Mouse (Mus musculus) lung, adult 2 months (tissue): ENCODE results near the gene Tomm20l. TPM values are rescaled to one million over a fixed set of nuclear protein-coding genes. Genes with fewer than 3 reads are reported as not detected.
"Not testable (repeated sequence)": the region's sequence is repeated elsewhere in the genome, so short reads cannot be mapped to it uniquely, and the experiment has no call there.

ENCODE experiments used
- DNase-seq: peaks from one replicate; pipeline ENCODE4 v3.0.0; 2022
- H3K4me1 ChIP-seq: fragments of 200-500 bp; 2 replicates; pipeline ENCODE4 v1.6.1; 2011; ENCODE audit warnings: low read length; ENCODE audit not compliant: control insufficient read depth, insufficient read depth
- H3K4me3 ChIP-seq: fragments of 200-500 bp; replicated peaks from 2 replicates; pipeline ENCODE3; 2011; ENCODE audit warnings: low read depth, mild to moderate bottlenecking, control low read depth, low read length; ENCODE audit errors: extremely low read depth
- CTCF ChIP-seq: fragments of 200-500 bp; IDR thresholded peaks from 2 replicates; pipeline ENCODE4 v1.5.1; 2011; ENCODE audit warnings: mild to moderate bottlenecking, low read length, control low read depth; ENCODE audit not compliant: insufficient read depth
- POLR2A ChIP-seq: fragments of 200-500 bp; IDR thresholded peaks from 2 replicates; pipeline ENCODE4 v1.6.1; 2011; ENCODE audit warnings: low read depth, mild to moderate bottlenecking, control low read depth, low read length, borderline replicate concordance; ENCODE audit errors: extremely low read depth
- WGBS: fragments of 180-500 bp; shearing (Covaris S2); methylation state at CpG from one replicate; pipeline ENCODE4 v1.1.7; 2018; 5-methylcytosine and 5-hydroxymethylcytosine counted together
- polyA plus RNA-seq: library from polyadenylated mRNA; depleted of rRNA; stranded (reverse); fragments of >200 nt; gene quantifications from 2 replicates; pipeline ENCODE4 v1.2.3, GENCODE M21; 2012; rRNA removed

The Tomm20l gene
- polyA plus RNA-seq = not detected in 2 replicates

GRCm38 (mm10) chr12:71111331-71111730, at the start of gene Tomm20l:
Gene Tomm20l (plus strand): TSS chr12:71111428.
- no peaks in the 10 kb centered on the region for H3K4me1 ChIP-seq
- WGBS = 7% methylated on average over 33 of the region's 33 CpGs
- no peak within 1 kb of the TSS for H3K4me3 ChIP-seq
- DNase-seq = peak; percentile 39
- TF ChIP-seq CTCF (no peak), POLR2A (no peak)

DNA sequence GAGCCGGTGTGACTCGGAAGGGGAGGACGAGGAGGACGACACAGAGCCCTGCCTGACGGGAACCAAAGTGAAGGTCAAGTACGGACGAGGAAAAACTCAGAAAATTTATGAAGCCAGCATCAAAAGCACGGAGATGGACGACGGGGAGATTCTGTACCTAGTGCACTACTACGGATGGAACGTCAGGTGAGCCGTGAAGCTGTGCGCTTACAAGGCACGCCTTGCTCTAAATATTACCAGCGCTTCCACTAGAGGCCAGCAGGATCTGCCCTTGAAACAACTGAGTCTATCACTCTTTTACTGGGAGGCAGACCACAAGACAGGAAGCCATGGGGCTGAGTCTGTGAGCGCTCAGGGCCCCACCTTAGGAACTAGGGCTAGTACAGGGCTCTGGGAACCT, 41.4 kb upstream of the Tomm20l start:
- no peak overlapping the region for H3K4me3 ChIP-seq
- no peaks in the 10 kb centered on the region for H3K4me1 ChIP-seq
- TF ChIP-seq POLR2A (no peak), CTCF (no peak)
- WGBS = 91% methylated on average over 17 of the region's 17 CpGs
- DNase-seq = no peak

- WGBS = 88% methylated on average over 4 of the region's 4 CpGs
- TF ChIP-seq POLR2A (no peak), CTCF (no peak)
Observed at GRCm38 (mm10) chr12:71072048-71072447, 39.2 kb upstream of the Tomm20l start.

DNA sequence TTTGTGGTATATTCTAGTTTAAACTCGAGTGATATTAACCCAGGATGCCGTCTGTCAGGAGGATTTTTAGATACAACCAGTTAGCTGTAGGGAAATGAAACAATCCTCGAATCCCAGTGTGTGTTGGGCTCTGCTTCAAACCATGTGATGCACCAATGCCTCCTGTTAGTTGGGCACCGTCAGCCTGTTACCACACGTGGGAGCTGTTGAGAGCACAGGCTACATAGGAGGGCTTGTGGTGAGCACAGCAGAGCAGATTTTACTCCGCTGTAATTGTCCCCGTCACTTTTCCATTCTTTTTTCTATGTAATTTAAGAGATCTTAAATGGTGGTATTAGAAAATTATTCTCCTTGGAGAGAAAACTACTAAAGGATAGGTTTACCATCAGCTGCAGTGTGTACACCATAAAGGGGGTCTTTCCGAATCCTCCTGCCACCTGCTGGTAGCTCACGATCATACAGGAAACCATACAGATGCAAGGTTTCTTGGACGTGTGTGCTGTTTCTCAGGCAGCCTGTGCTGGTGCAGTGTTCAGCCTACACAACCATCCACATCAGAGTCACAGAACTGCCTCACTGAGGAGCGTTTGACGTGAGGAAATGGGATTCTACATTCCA, 38.0 kb upstream of the Tomm20l start:
- TF ChIP-seq CTCF (peak; percentile 58), POLR2A (no peak)
- DNase-seq = no peak
- WGBS = 45% methylated on average over 12 of the region's 12 CpGs
- Histone ChIP-seq H3K4me1 (no peaks in the 10 kb centered on the region), H3K4me3 (no peak overlapping the region)

More at GRCm38 (mm10) chr12:71072048-71072447, 39.2 kb upstream of the Tomm20l start:
- no peaks in the 10 kb centered on the region for H3K4me1 ChIP-seq
- no peak for DNase-seq
- no peak overlapping the region for H3K4me3 ChIP-seq

- TF ChIP-seq POLR2A (no peak), CTCF (no peak)
- WGBS = 91% methylated on average over 8 of the region's 8 CpGs
- no peak overlapping the region for H3K4me3 ChIP-seq
- DNase-seq = no peak
- H3K4me1 ChIP-seq = no peaks in the 10 kb centered on the region
Observed at GRCm38 (mm10) chr12:71086331-71086730, 24.9 kb upstream of the Tomm20l start.

DNA sequence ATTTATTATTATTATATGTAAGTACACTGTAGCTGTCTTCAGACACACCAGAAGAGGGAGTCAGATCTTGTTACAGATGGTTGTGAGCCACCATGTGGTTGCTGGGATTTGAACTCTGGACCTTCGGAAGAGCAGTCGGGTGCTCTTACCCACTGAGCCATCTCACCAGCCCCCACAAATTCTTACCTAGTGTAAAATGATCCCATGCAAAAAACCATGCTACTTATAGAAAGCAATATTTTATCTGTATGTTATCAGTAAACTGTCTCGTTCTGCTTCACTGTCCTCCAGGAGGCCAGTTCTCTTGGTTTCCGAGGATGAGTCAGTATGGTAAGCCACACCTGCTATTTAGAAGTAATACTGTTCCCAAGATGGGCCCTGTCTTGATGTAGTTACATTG, 7.0 kb upstream of the Tomm20l start:
- H3K4me3 ChIP-seq, H3K4me1 ChIP-seq, DNase-seq: not testable (repeated sequence)
- 80% methylated on average over 4 of the region's 4 CpGs for WGBS

- Histone ChIP-seq H3K4me3 (no peak overlapping the region), H3K4me1 (no peaks in the 10 kb centered on the region)
- WGBS = 84% methylated on average over 6 of the region's 6 CpGs
- DNase-seq = no peak
- no peak for TF ChIP-seq POLR2A
- no peak for TF ChIP-seq CTCF
Observed at GRCm38 (mm10) chr12:71107216-71107771, 3.9 kb upstream of the Tomm20l start.

DNA sequence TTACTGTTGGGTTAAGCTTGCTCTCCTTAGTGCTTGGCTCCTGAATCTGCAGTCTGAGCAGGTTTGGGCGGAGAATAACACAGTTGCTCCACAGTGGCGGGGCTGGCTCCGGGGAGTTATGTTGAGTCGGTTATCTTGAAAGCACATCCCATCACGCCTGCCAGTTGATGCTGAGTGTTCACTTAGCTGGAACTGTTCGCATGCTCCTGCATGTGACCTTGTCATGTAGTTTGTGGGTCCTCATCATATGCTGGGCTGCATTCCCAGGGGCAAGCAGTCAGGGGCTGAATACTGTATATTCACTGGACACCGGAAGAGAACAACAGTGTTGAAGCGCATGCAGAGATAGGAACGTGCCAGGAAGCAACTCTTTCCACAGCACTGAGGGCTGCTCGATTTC, 1.8 kb downstream of the Tomm20l start:
- DNase-seq = no peak
- Histone ChIP-seq H3K4me1 (no peaks in the 10 kb centered on the region), H3K4me3 (no peak overlapping the region)
- WGBS = 52% methylated on average over 10 of the region's 10 CpGs
- TF ChIP-seq CTCF (no peak), POLR2A (no peak)

DNA sequence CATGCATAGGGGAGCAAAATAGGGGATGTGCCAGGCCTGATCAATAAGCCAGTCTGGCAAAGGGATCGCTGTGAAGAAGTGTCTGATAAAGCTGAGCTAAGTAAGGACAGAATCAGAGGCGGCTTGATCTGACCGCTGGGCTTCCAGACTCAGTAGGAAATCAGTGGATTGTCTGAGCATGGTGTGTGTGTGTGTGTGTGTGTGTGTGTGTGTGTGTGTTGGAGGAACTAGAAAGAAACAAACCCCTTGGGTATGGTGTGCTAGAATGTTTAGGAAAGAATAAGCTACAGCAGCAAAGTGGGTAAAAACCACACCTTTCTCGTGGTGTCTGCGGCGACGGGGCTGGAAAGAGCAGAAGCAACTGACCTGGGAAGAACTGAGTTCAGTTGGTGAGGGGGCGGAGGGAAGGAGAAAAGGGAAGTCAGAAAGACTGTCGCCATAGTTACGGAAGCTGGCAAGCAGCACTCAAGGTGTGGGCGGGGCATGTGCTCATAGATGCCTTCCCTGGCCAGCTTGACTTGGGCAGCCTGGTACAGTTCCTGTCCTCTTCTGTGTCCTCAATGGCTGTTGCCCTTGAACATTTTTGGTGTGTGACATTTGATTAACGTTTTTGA, 2.6 kb downstream of the Tomm20l start:
- WGBS = 23% methylated on average over 12 of the region's 12 CpGs
- TF ChIP-seq POLR2A (no peak), CTCF (no peak)
- H3K4me1 ChIP-seq = no peaks in the 10 kb centered on the region
- peak; percentile 37 for DNase-seq
- H3K4me3 ChIP-seq = no peak overlapping the region

- Histone ChIP-seq H3K4me1 (no peaks in the 10 kb centered on the region), H3K4me3 (no peak overlapping the region)
- WGBS = 75% methylated on average over 5 of the region's 5 CpGs
- TF ChIP-seq CTCF (no peak), POLR2A (no peak)
- DNase-seq = no peak
Observed at GRCm38 (mm10) chr12:71116411-71116810, 5.2 kb downstream of the Tomm20l start.
